Mouse (Mus musculus): ENCODE measurements at regions not wholly inside any gene's neighbourhood (a gene's known extent, or its start where the extent isn't known, plus 50 kb on each side); places are given as distances from the start of the nearest gene placed in this dataset.

GRCm38 (mm10) chr5:51679884-51680283 is 112.4 kb upstream of the Ppargc1a start:
- no peak for TF ChIP-seq POLR2A (IDR thresholded peaks at IDR 0.05; ENCODE audit: extremely low read depth, insufficient read depth, low read length)
- TF ChIP-seq CTCF (IDR thresholded peaks at IDR 0.05; ENCODE audit: low read depth, low read length): no peak
